Mouse (Mus musculus): ENCODE measurements around the gene Hdac6.

The Hdac6 gene

GRCm38 (mm10) chrX:7947108-7947899 is at the start of gene Hdac6:
Gene Hdac6 (minus strand): TSS chrX:7947889.
- DNase-seq, result peak; percentile 15 to 45

GRCm38 (mm10) chrX:7993068-7993735 is 45.5 kb upstream of the Hdac6 start:
- no peak for DNase-seq

- no peak for DNase-seq
Measured at GRCm38 (mm10) chrX:7992379-7993067, 44.8 kb upstream of the Hdac6 start.

GRCm38 (mm10) chrX:7981368-7981767 is 33.7 kb upstream of the Hdac6 start:
- DNase-seq, result no peak

GRCm38 (mm10) chrX:7977892-7978291 is 30.2 kb upstream of the Hdac6 start, which contains the start of gene Gata1:
Gene Gata1 (minus strand): TSS chrX:7978071.
- DNase-seq, result no peak

GRCm38 (mm10) chrX:7971292-7971691 is 23.6 kb upstream of the Hdac6 start:
- no peak for DNase-seq

- DNase-seq, result no peak
Measured at GRCm38 (mm10) chrX:7968899-7969298, 21.2 kb upstream of the Hdac6 start.

GRCm38 (mm10) chrX:7968226-7968625 is 20.5 kb upstream of the Hdac6 start:
- no peak for DNase-seq

GRCm38 (mm10) chrX:7967596-7968201 is 20.0 kb upstream of the Hdac6 start:
- DNase-seq, result no peak

- no peak for DNase-seq
Measured at GRCm38 (mm10) chrX:7966161-7966560, 18.5 kb upstream of the Hdac6 start.

GRCm38 (mm10) chrX:7963829-7964626 is 16.3 kb upstream of the Hdac6 start:
- DNase-seq, result no peak

- no peak for DNase-seq
Measured at GRCm38 (mm10) chrX:7958868-7959267, 11.2 kb upstream of the Hdac6 start.

- no peak for DNase-seq
Measured at GRCm38 (mm10) chrX:7950091-7950490, 2.4 kb upstream of the Hdac6 start.

- DNase-seq, result peak; percentile 89 to 91
Measured at GRCm38 (mm10) chrX:7947900-7948492, 307 bp upstream of the Hdac6 start.

GRCm38 (mm10) chrX:7945618-7946017 is 2.1 kb downstream of the Hdac6 start:
- no peak for DNase-seq

- DNase-seq, result no peak
Measured at GRCm38 (mm10) chrX:7937667-7938066, 10.0 kb downstream of the Hdac6 start.

GRCm38 (mm10) chrX:7936874-7937273 is 10.8 kb downstream of the Hdac6 start:
- peak in 1 of 2 experiments; percentile 19 for DNase-seq

GRCm38 (mm10) chrX:7928270-7928790 is 19.4 kb downstream of the Hdac6 start, which contains the start of gene Eras:
Gene Eras (minus strand): TSS chrX:7928607.
- DNase-seq, result no peak

- DNase-seq, result no peak
Measured at GRCm38 (mm10) chrX:7927116-7927515, 20.6 kb downstream of the Hdac6 start.

- DNase-seq, result no peak
Measured at GRCm38 (mm10) chrX:7926266-7926665, 21.4 kb downstream of the Hdac6 start.

- peak; percentile 42 to 63 for DNase-seq
Measured at GRCm38 (mm10) chrX:7922032-7922431, 25.7 kb downstream of the Hdac6 start.

Data from cerebellum, postnatal 25 days (tissue).